Mouse (Mus musculus) gastrocnemius, postnatal 10 days (tissue): Measurements from ENCODE around the gene Cycs. TPM values are rescaled to one million over a fixed set of nuclear protein-coding genes. Genes with fewer than 3 reads are reported as not detected.
"Not testable (repeated sequence)": the region's sequence is repeated elsewhere in the genome, so short reads cannot be mapped to it uniquely, and the experiment has no call there.

Experiments
- DNase-seq: peaks from one replicate; pipeline ENCODE4 v3.0.0; 2021; ENCODE audit warnings: mixed read lengths
- long read RNA-seq, 2 experiments: library from polyadenylated mRNA; stranded (forward); transcript quantifications; one replicate each; pipeline ENCODE4 v2.0.0; 2021
- total RNA-seq, 2 experiments: library from RNA; stranded (reverse); gene quantifications; 2 replicates each; pipeline ENCODE4 v1.2.3; 2021

Cycs gene
- 10 to 100 TPM; 77.5 to 85.0 TPM for total RNA-seq
- long read RNA-seq, experiment 1, transcript Cycs-202 (3 exons, 3,123 nt) = major isoform, 388 of 396 reads
- long read RNA-seq, experiment 1, partial matches to known transcripts = 0 of 396 reads
- long read RNA-seq, experiment 1, other reads (novel, unspliced or antisense) = 4 of 396 reads
- long read RNA-seq, experiment 2, transcript Cycs-202 (3 exons, 3,123 nt) = major isoform, 468 of 471 reads
- long read RNA-seq, experiment 2, partial matches to known transcripts = 0 of 471 reads
- long read RNA-seq, experiment 2, other reads (novel, unspliced or antisense) = 1 of 471 reads

DNA sequence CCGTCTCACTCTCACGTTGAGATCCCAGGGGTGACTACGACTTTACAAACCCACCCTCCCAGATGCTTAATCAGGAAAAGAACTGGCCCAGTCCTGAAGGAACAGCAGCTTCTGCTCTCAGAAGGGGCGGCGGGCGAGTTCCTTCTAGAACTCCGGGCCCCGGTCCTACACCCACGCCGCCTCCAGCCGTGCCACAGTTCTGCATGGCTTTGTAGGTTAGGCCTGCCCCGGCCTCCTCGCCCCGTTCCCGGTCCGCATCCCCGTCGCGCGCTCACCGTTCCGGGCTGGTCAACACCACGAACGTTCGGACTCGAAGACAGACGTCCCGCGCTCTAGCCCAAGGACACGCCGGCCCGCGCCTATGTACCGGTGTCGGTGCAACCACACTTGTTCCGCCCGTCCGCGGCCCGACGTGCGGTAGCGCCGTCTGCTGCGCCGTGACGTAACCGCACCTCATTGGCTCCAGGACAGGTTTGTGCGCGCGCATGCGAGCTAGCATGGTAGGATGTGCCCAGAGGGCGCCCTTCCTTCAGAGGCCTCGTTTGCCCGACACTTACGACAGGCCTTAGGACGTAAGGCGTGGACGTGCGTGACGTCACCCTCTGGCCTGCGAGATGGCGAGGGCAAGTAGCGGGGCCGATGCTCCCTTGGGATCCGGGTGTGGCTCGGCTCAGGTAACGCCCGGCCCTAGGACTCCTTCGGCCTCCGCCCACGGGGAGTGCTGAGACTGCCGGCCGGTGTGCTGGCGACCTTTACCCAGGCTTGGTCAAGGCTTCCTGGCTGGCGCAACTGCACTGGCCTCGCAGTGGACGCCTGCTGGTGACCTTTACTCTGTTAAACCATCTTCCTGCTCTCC lies at the start of gene Cycs:
Cycs (minus strand) TSS at position 398 of the 856 bp plus-strand sequence.
- peak; percentile 99 for DNase-seq

DNA sequence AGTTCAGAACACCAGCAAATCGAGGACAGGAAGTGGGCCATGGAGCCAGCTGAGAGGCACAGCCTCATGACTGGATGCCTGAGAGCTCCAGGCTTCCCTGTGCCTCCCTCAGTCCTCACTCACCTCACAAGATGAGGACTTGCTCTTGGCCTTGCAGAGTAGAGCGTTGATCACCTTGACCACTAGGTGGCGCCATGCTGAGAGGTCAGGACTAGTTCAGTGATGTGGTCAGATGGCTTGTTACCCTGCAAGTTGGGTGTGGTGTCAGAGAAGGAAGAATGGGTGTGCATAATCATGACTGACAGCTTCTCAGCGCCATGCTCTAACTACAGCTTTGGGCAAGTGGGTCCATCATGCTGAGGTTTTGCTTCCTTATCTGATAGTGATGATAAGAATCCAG lies 35.3 kb upstream of the Cycs start:
- DNase-seq = peak; percentile 37

DNA sequence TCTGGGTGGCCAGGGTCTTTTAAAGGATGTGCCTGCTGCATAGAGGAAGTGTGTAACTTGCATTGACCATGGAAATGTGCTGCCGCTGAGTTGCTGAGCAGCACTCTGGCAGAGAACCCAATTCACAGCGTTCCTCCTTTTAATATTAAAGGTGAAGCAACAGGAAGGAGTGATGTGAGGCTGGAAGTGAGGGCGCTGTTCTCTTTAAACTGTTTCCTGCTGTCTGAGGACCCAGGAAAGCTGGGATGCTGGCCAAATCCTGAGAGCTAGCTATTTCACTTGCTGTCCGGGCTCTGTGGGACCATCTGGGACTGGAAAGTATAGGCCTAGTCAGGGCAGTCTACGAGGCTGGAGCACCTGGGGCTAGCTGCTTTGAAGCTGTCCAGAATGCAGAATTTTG lies 32.2 kb upstream of the Cycs start:
- peak; percentile 36 for DNase-seq

DNA sequence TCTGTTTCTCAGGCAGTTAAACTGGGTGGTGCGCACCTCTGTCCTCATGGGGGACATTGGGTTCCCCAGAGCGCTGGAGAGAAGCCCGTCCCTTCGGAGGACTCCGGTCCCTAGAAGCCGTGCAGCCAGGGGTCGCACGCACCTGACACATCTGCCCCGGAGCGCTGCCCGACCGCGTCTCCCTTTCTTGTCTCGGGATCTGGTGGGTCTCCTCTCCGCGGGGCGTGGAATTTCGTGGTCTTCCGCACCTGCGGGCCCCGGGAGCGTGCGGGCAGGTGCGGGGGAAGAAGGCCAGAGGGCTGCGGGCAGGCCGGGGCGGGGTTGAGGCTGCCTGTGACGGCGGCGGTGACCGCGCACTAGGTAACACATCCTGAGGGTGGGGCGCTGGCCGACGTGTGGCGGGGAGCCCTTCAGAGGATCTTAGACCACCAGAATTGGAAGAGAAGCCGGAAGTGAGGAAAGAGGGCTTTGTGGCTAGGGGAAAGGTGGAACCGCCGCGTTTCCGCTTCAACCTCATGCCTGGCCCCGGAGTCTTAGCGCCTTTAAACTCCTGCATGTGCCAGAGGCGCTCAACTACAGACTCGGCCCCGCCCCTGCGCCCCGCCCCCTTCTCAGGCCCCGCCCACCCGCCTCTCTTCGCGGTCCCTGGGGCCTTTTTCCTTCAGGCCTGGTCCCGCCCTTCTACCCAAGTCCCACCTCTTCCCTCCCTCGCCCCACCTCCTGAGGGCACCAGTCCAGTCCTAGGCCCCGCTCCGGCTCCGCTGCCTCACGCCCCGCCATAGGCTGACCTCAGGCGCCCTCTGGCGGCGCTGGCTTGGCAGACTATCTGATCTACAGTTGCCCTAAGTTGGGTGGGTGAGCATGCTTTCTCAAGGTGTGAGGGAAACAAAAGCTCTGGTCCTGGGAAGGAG lies 30.2 kb upstream of the Cycs start, which contains the start of gene 4921507P07Rik:
4921507P07Rik (minus strand) TSS at position 332 of the 911 bp plus-strand sequence.
- peak; percentile 93 for DNase-seq

DNA sequence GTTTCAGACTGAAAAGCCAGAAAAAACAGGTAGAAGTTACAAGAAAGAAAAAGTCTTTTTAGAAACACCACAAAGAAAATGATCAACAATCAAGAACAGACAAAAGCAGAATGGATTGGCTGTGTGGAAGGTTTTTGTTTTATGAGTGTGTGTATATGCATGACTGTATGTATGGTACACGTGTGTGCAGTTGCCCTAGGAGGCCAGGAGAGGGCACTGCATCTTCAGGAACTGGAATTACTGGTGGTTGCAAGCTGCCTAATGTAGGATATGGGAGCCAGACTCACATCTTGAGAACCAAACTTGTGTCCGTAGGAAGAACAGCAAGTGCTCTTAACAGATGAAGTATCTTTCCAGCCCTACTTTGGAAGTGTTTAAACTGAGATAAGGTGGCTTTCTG lies 28.0 kb upstream of the Cycs start:
- no peak for DNase-seq

DNA sequence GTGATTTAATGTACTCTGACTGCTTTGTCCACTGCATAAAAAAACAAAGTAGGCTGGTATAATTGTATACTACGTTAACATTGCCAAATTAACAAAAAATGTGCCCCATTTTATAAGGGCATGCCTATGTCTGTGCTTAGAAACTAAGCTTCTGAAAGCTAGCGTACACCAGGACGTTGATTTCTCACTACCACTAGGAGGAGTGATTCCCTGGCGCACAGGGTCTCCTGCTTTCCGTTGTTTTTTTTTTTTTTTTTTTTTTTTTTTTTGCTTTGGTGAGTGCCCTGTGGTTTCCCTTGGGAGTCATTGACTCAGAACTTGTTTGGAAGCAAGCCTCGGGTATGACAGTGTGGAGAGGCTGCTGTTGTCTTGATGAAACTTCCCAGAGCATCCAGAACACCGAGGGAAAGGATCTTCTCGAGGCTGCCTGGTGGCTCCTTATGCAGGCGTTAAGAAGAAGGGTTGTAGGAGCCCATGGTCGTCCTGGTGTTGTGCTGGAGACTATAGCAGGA lies 27.1 kb upstream of the Cycs start:
- no peak for DNase-seq

DNA sequence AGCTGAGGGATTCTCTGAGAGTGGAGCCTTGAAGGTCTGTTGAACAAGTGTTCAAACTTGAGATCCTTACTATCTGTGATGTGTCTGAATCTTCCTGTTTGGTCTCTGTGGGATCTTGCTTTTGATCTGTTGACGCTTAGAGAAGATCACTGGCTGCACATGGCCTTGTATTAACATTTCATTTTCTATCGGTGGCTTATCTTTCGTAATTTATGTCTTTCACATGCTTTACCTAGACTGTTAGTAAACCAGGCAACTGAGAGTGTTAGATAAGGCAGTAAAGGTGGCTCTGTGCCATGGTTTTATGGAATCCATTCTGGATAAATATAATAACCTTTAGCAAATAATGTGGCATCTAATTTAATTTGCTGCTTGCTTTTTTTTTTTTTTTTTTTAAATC lies 23.9 kb upstream of the Cycs start:
- DNase-seq = no peak

DNA sequence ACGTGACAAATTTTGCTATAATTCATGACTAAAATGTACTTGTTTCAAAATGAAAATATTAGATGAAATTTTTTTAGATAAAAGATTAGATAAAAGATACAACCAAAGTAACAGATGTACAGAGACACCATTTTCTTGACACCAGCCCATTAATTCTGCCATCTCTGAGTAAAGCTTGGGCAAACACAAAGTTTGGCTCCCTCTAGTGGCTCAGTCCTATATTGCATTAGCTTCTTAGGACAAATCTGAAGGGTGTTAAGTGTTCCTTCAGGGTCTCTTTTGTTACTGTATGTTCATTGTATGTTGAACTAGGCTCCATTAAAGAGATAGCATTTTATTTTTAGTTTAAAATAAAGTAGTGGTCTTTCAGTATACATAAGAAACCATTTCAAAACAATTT lies 21.9 kb upstream of the Cycs start:
- peak; percentile 36 for DNase-seq

DNA sequence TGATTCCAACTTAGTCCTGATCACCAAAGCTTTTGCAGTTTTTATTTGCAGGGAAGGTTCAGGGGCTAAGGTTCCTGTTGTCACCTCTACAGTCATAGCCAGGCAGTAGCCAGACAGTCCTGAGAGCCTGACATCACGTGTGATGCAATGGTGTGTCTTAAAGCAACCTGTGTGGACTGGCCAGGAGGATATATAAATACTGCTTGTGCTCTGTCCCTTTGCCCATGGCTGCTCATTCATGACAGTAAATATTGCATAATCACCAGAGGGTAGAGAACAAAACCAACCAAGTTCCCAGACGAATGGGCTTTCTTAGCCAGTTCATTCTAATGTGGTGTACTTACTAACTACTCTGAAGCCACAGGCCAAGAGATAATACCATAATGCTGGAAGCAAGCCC lies 21.1 kb upstream of the Cycs start:
- no peak for DNase-seq

DNA sequence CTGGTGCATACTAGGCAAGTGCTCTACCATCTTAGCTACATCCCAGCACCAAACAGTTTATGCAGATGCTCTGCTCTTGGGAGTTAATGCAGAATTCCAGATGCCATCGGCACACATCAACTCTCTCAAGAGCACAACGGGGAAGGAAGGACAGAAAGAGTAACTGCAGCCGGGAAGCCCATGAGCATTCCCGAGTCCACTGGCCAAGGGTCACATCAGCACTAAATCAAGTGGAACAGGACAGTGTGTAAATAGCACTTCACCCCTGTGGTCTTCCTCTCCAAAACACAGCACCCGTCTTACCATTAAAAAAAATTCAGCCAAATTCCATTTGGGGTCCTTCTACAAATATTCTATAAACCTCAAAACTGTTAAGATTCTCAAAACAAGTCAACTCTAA lies 20.0 kb upstream of the Cycs start:
- no peak for DNase-seq

DNA sequence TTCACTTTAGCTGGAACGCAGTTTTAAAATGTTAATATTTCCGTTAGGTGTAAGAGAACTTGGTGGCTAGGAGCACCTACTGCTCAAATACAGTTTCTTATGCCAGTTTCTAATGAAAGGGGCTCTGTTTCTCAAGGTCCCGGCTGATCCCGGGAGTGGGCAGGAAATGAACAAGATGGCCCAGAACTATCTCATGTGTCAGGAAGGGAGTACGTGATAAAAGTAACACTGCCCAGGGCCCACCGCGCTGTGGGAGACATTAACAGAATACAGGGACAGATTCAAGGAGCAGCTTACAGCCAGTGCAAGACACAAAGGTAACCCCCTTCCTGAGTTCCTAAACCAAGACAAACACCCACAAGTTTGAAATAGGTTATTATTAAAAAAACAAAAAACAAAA lies 19.4 kb upstream of the Cycs start:
- no peak for DNase-seq

DNA sequence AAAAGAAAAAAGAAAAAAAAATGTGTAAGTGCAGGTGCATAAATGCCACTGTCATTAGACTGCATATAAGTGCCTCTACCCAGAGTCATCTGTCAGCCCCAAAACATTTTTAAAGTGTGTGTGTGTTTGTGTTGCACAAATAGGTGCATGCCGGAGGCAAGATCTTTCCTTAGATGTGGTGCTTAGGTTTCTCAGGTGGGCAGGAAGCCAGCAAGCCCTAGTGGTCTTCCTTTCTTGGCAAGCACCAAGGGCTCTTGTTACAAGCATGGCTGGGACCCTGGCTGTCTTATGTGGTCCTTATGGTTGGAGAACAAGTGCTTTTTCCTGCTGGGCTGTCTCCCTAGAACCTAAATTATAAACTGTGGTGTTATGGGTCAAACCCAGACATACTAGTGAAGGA lies 5.3 kb upstream of the Cycs start:
- DNase-seq = no peak

DNA sequence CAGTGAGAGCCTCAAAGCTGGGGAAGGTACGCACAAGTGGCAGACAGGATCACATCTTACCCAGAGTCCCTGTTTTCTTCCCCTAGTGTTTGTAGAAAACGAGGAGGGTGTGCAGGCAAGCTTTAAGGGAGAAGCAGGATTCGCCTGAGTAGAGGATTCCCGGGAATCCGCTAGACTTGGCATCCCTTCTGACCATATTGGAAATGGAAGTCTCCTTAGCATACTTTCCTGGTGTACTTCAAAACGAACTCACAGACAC lies 588 bp upstream of the Cycs start:
- DNase-seq = no peak

DNA sequence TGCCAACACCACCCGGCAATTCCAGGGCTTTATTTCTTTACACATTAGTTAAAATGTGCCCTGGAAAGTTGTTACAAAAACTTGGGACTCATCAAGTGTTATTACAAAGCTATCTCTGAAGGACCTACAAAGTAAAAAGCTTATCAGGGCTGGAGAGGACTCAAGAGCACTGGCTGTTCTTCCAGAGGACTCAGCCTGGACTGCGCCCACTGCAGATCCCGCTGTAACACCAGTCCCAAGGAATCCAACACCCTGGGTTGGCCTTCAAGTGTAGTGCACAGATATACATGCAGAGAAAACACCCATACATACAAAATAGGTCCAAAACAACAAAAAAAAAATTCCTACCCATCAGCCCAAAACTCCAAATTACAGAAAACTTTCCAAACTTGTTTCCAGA lies 2.7 kb downstream of the Cycs start:
- no peak for DNase-seq

DNA sequence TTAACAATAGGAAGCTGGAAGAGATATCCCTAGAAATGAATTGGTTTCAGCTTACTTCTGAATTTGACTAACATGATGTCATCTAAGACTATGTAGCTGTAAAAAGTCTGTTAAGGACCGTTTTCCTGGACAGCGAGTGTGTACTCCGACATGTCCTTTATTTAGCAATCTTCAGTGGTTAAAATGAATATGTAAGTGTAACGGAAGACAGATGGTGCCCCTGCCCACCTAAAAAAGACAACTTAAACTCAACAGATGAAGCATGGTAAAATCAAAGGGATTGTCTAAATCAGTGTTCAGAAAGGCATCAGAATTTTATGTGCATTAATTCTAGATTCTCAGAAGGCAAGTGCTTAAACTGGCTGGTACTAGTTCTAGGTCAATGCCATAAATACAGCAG lies 3.9 kb downstream of the Cycs start:
- no peak for DNase-seq

DNA sequence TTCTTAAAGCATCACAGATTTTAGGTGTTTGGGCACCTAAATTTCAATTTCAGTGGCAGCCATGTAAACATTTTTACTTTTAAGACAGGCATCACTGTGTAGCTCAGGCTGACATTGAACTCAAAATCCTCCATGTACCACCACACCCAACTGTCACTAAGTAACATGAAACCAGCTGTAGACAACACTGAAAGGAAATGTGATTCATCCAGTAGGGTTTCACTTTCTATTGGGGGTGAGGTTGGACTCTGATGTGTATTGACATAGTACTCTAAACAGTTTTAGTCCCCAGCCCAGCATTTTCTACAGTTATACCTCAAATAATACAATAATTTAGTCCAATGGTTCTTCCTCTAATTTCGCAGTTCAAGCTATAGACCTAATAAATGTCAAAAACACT lies 5.6 kb downstream of the Cycs start:
- DNase-seq = no peak

DNA sequence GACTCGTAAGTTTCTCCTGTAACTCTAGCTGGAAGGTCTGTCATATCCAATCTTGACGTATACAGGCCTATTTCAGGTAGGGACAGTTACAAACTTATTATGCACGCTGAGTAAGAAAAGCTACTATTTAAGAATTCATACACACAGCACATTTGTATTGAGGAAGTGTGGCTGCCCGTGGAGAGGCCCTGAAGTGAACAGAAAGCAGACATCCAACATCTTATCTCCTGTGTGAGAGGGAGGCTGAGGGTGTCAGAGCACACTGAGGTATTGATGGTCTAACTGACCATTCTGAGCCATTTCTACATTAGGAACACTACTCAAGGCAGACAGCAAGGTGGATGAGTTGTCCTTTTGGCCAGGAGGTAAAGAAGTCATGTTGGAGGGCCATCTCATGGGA lies 7.5 kb downstream of the Cycs start:
- no peak for DNase-seq

DNA sequence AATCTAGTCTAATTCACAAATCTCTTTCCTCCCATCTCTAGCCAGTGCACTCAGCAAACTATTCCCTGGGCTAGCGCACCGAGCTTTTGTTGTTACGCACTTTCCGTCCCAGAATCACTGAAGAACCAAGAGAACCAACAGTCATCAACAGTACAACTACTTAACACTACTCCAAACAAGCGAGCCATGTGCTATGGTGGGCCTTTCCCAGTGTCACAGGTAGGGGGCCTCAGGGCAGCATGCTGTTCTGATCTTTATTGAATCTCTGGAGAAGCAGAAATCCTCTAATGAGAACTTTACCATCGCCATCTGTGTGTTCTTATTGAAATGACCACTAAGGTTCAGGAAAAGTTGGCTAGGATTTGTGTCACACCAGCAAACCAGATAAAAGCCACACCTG lies 8.8 kb downstream of the Cycs start:
- no peak for DNase-seq

DNA sequence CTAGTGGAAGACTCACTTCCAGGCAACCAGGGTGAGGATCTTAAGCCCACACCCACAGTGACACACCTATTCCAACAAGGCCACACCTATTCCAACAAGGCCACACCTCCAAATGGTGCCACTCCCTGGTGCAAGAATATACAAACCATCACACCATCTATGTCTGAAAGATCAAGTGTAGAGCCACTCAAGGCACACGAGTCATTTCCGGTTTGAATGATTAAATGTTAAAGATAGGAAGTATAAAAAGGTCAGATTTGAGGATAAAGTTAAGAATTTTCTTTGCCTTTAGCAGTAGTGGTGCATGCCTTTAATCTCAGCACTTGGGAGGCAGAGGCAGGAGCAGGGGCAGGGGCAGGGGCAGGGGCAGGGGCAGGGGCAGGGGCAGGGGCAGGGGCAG lies 12.1 kb downstream of the Cycs start:
- not testable (repeated sequence) for DNase-seq

DNA sequence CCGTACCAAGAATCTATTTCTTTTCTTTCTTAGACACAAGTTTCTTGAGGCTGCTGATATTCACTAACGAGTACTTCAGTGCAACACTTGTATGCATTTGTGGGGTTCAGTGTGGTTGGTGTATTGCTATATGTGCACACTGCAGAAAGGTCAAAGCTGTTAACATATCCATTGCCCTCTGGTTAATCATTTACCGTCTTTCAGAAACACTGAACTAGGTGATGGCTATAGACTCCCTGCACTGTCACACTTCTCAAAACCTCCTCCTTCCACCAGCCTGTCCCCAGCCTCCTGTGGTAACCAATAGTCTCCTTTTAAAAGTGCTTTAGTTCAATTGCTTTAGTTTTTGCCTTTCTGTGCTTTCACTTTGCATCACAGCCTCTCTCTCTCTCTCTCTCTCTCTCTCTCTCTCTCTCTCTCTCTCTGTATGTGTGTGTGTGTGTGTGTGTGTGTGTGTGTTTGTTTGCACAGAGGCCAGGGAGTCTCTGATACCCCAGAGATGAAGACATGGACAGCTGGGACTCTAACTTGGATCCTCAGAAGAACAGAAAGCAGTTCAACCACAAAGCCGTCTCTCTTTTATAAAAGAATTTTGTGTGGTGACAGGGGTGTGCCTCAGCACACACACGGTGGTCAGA lies 13.3 kb downstream of the Cycs start:
- DNase-seq = no peak

DNA sequence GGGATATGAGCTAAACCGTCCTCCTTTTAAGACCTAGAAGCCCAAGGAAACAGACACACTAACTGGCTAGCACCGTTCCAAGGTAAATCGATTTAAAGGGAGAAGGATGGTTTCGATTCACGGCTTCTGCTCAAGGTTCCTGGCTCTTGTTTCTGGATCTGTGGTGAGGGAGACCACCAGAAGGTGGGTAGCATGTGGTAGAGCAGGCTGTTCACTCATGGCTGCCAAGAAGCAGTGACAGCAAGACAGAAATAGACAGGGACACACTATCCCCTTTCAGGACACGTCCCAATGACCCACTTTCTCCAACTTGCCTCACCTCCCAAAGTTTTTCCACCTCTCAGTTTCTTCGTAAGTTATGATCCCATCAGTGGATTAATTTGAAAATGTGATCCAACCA lies 16.5 kb downstream of the Cycs start:
- no peak for DNase-seq

DNA sequence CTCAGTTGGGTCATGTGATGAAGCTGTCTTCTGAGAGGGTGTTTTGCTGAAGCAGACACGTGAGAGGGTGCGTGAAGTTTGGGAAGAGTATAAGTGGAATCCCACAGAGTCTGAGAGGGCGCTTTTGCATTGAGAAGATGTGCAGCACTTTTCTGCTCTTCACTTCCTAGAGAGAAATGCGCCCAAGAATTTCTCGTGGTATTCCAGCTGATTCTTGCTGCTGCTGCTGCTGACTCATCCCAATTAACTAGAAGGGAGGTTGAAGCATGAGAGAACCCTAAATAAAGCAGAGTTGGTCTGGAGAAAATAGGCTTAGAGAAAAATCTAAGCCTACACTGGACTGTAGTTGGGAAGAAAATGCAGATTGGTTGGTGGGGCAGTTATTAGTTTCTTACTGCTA lies 17.3 kb downstream of the Cycs start:
- no peak for DNase-seq
